Mouse (Mus musculus): Measurements from ENCODE around the gene Gsdma2. TPM values are rescaled to one million over a fixed set of nuclear protein-coding genes. Genes with fewer than 3 reads are reported as not detected.

Gsdma2 gene
- polyA plus RNA-seq, 1 experiment from 2014 or later = 0.17 TPM

DNA sequence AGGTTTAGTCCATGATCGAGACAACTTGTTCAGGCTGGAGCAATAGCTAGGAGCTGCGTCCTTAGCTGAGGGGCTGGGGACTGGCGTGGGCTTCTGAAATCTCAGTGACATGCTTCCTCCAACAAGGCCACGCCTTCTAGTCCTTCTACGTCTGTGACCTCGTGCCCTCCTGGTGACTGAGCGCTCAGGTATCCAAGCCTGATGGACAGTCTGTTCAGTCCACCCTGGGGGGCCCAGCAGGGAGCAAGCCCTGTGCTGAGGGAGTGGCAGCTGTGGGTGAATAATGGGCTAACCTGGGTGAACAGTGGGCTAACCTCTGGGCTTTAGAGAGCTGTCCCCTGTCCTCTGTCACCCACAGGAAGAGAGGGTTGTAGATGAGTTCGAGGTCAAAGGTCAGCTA lies 41.5 kb downstream of the Gsdma2 start:
- ATAC-seq (ENCODE audit: low FRiP score) = no peak
- H3K4me1 ChIP-seq (replicated peaks) = peaks cover 12% of the 10 kb centered on the region
- H3K27me3 ChIP-seq = no peaks in the 10 kb centered on the region
- no peak overlapping the region for H3K9ac ChIP-seq
- no peaks in the 10 kb centered on the region for H3K9me3 ChIP-seq
- no peak overlapping the region for H3K4me2 ChIP-seq
- H3K36me3 ChIP-seq = peaks cover 76% of the 10 kb centered on the region
- no peak overlapping the region for H3K27ac ChIP-seq
- 92% methylated on average over 8 of the region's 8 CpGs for whole genome bisulfite sequencing
- no peak overlapping the region for H3K4me3 ChIP-seq

- peaks cover 81% of the 10 kb centered on the region for H3K36me3 ChIP-seq
- WGBS = 84% methylated on average over 13 of the region's 13 CpGs
- no peak overlapping the region for H3K9ac ChIP-seq
- no peak for ATAC-seq (ENCODE audit: low FRiP score)
- no peak overlapping the region for H3K27ac ChIP-seq
- no peaks in the 10 kb centered on the region for H3K27me3 ChIP-seq
- no peak overlapping the region for H3K4me2 ChIP-seq
- no peak overlapping the region for H3K4me3 ChIP-seq
- H3K9me3 ChIP-seq = no peaks in the 10 kb centered on the region
- no peaks in the 10 kb centered on the region for H3K4me1 ChIP-seq (replicated peaks)
These were observed 46.6 kb downstream of the Gsdma2 start for GRCm38 (mm10) chr11:98693201-98693600.

DNA sequence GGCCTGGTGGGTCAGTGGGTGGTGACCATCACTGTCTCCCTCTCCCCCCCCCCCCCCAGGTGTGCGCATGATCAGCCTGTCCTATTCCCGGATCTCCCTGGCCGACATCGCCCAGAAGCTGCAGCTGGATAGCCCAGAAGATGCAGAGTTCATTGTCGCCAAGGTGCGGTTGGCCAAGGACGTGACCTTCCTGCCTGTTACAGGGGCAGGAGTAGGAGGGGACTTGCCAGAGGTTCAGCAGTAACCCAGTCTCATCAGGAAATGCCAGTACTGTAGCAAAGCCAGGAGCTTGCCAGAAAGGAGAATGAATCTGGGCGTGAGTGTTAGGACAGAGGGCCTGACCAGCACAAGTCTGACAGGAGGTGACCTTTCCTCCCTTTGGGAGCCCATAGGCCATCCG lies 47.2 kb downstream of the Gsdma2 start:
- Histone ChIP-seq H3K9me3 (no peaks in the 10 kb centered on the region), H3K27me3 (no peaks in the 10 kb centered on the region), H3K4me3 (no peak overlapping the region), H3K27ac (no peak overlapping the region), H3K9ac (no peak overlapping the region), H3K4me1 (replicated peaks) (no peaks in the 10 kb centered on the region), H3K4me2 (no peak overlapping the region), H3K36me3 (peaks cover 77% of the 10 kb centered on the region)
- no peak for ATAC-seq (ENCODE audit: low FRiP score)
- WGBS = 92% methylated on average over 8 of the region's 9 CpGs

- WGBS = 89% methylated on average over 9 of the region's 9 CpGs
These were observed 47.7 kb downstream of the Gsdma2 start for GRCm38 (mm10) chr11:98694301-98694700.

DNA sequence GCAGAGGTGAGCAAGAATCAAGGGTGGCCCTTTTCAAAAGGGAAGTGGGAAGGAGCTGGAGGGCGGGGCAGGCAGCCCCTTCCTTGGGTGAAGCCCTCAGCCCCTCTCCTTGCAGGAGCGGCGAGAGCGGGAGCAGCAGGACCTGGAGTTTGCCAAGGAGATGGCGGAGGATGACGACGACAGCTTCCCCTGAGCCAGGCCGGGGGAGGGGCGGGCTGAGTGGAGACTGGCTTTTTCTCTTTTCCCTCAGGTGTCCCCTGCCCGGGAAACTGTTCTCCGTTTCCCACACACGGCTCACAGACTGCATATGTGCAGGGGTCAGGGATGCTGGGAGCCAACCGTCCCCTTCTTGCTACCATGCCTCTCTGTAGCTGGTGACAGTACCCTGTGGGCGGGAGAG lies 48.8 kb downstream of the Gsdma2 start:
- 72% methylated on average over 14 of the region's 14 CpGs for WGBS
- Histone ChIP-seq H3K36me3 (peaks cover 63% of the 10 kb centered on the region), H3K4me3 (no peak overlapping the region), H3K9me3 (no peaks in the 10 kb centered on the region), H3K4me1 (replicated peaks) (no peaks in the 10 kb centered on the region), H3K27ac (no peak overlapping the region), H3K9ac (0 out of 2 replicates have a peak overlapping the region, but pooled peaks have one; percentile 1), H3K4me2 (no peak overlapping the region), H3K27me3 (no peaks in the 10 kb centered on the region)
- no peak for ATAC-seq (ENCODE audit: low FRiP score)

More at GRCm38 (mm10) chr11:98694301-98694700, 47.7 kb downstream of the Gsdma2 start:
- H3K27ac ChIP-seq = no peak overlapping the region
- H3K4me1 ChIP-seq (replicated peaks) = no peaks in the 10 kb centered on the region
- no peak overlapping the region for H3K9ac ChIP-seq
- no peak overlapping the region for H3K4me2 ChIP-seq
- H3K9me3 ChIP-seq = no peaks in the 10 kb centered on the region
- no peak for ATAC-seq (ENCODE audit: low FRiP score)
- H3K4me3 ChIP-seq = no peak overlapping the region
- H3K27me3 ChIP-seq = no peaks in the 10 kb centered on the region
- peaks cover 74% of the 10 kb centered on the region for H3K36me3 ChIP-seq

GRCm38 (mm10) chr11:98696454-98697216 lies 50.1 kb downstream of the Gsdma2 start:
- H3K9ac ChIP-seq = no peak overlapping the region
- peaks cover 51% of the 10 kb centered on the region for H3K36me3 ChIP-seq
- 89% methylated on average over 14 of the region's 14 CpGs for WGBS
- no peaks in the 10 kb centered on the region for H3K9me3 ChIP-seq
- no peak overlapping the region for H3K4me2 ChIP-seq
- 0 out of 2 replicates have a peak, but pooled peaks cover 7% of the 10 kb centered on the region for H3K27me3 ChIP-seq
- H3K27ac ChIP-seq = no peak overlapping the region
- H3K4me1 ChIP-seq (replicated peaks) = no peaks in the 10 kb centered on the region
- no peak overlapping the region for H3K4me3 ChIP-seq
- no peak for ATAC-seq (ENCODE audit: low FRiP score)

DNA sequence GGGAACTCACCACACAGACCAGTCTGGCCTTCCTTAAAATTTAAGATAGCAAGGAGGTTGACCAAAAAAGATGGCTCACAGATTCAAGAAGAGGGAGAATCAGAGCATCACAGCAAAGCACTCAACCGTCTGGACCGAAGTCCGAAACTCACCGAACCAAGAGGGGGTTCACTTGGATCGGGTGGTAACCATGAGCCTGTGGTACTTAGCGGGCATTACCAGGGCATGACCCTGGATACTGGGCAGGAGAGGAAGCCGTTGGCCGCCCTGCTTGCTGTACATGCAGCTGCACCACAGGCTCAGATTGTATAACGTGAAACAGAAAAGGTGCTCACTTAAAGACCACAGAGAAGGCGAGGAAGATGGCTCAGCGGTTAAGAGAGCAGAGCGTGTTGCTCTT lies 50.7 kb downstream of the Gsdma2 start:
- Histone ChIP-seq H3K27ac (no peak overlapping the region), H3K4me3 (no peak overlapping the region), H3K4me2 (no peak overlapping the region), H3K36me3 (peaks cover 45% of the 10 kb centered on the region), H3K27me3 (0 out of 2 replicates have a peak, but pooled peaks cover 8% of the 10 kb centered on the region), H3K9ac (no peak overlapping the region), H3K9me3 (no peaks in the 10 kb centered on the region), H3K4me1 (replicated peaks) (no peaks in the 10 kb centered on the region)
- no peak for ATAC-seq (ENCODE audit: low FRiP score)
- WGBS = 89% methylated on average over 12 of the region's 12 CpGs

DNA sequence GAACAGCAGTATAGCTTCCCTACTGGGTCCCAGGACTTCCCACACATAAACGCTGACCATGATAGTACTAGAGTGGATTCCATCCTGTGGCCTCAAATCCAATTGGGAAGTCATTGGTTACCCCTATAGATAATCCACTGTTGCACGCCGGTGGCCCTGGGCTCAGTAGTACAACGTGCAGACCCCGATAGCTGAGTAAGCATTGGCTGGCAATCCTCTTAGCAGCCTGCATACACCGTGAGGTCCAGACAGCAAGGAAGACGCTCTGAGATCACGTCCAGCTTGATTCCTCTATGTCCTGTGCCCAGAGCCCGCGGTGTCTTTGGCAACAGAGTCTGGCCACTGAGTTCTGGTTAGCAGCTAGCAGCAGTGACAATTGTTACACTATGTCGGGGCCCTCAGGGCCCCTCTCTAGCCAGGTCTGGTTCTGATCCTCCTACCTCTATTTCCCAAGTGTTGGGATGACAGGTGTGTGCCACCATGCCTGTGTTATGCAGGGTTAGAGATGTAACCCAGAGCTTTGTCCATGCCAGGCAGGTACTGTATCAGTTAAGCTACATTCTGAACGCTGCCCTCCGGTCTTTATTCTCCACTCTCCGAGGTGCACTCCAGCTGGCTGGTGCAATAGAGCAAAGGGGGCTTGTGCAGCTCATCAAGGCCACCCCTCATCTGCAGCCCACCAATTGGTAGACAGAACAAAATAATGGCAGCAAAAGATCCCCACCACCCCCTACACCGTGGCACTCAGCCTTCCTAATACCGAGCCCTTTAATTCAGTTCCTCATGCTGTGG lies 52.5 kb downstream of the Gsdma2 start:
- H3K27me3 ChIP-seq = 0 out of 2 replicates have a peak, but pooled peaks cover 8% of the 10 kb centered on the region
- no peak overlapping the region for H3K9ac ChIP-seq
- no peak overlapping the region for H3K4me3 ChIP-seq
- H3K27ac ChIP-seq = no peak overlapping the region
- 86% methylated on average over 16 of the region's 16 CpGs for WGBS
- H3K4me2 ChIP-seq = no peak overlapping the region
- no peaks in the 10 kb centered on the region; the same call in 1 of the 2 replicates for H3K4me1 ChIP-seq (replicated peaks)
- ATAC-seq (ENCODE audit: low FRiP score) = no peak
- H3K36me3 ChIP-seq = peaks cover 32% of the 10 kb centered on the region
- H3K9me3 ChIP-seq = no peaks in the 10 kb centered on the region

- no peak overlapping the region for H3K4me2 ChIP-seq
- peaks cover 32% of the 10 kb centered on the region for H3K36me3 ChIP-seq
- H3K27me3 ChIP-seq = 0 out of 2 replicates have a peak, but pooled peaks cover 8% of the 10 kb centered on the region
- H3K27ac ChIP-seq = no peak overlapping the region
- no peaks in the 10 kb centered on the region for H3K9me3 ChIP-seq
- 47% methylated on average over 4 of the region's 4 CpGs for WGBS
- H3K4me3 ChIP-seq = no peak overlapping the region
- no peak overlapping the region for H3K9ac ChIP-seq
- ATAC-seq (ENCODE audit: low FRiP score) = no peak
- H3K4me1 ChIP-seq (replicated peaks) = no peaks in the 10 kb centered on the region; the same call in 1 of the 2 replicates
These were observed 53.4 kb downstream of the Gsdma2 start for GRCm38 (mm10) chr11:98699911-98700310.

- Histone ChIP-seq H3K27ac (no peak within 1 kb of the TSS), H3K4me1 (replicated peaks) (no peaks in the 10 kb centered on the region; the same call in 1 of the 2 replicates), H3K36me3 (peaks cover 32% of the 10 kb centered on the region), H3K27me3 (0 out of 2 replicates have a peak, but pooled peaks cover 8% of the 10 kb centered on the region), H3K4me3 (no peak within 1 kb of the TSS), H3K9me3 (no peaks in the 10 kb centered on the region), H3K4me2 (no peak within 1 kb of the TSS), H3K9ac (0 out of 2 replicates have a peak within 1 kb of the TSS, but pooled peaks have one; percentile 31)
- 42% methylated on average over 10 of the region's 10 CpGs for WGBS
- ATAC-seq (ENCODE audit: low FRiP score) = no peak
These were observed 54.7 kb downstream of the Gsdma2 start, which contains the start of gene Csf3 for GRCm38 (mm10) chr11:98701213-98701670. TSS of gene Csf3 (plus strand) at chr11:98701263.

GRCm38 (mm10) chr11:98702323-98702722 lies 55.8 kb downstream of the Gsdma2 start:
- 76% methylated on average over 5 of the region's 5 CpGs for WGBS
- Histone ChIP-seq H3K27me3 (0 out of 2 replicates have a peak, but pooled peaks cover 8% of the 10 kb centered on the region), H3K27ac (no peak overlapping the region), H3K9me3 (no peaks in the 10 kb centered on the region), H3K36me3 (peaks cover 38% of the 10 kb centered on the region), H3K4me1 (replicated peaks) (no peaks in the 10 kb centered on the region; the same call in 1 of the 2 replicates), H3K9ac (no peak overlapping the region; the same call in 1 of the 2 replicates), H3K4me2 (no peak overlapping the region), H3K4me3 (no peak overlapping the region)
- no peak for ATAC-seq (ENCODE audit: low FRiP score)

- H3K9ac ChIP-seq = no peak overlapping the region
- 92% methylated on average over 10 of the region's 10 CpGs for WGBS
- peaks cover 4% of the 10 kb centered on the region; the same call in 1 of the 2 replicates for H3K4me1 ChIP-seq (replicated peaks)
- no peak for ATAC-seq (ENCODE audit: low FRiP score)
- H3K27ac ChIP-seq = no peak overlapping the region
- no peaks in the 10 kb centered on the region for H3K9me3 ChIP-seq
- H3K36me3 ChIP-seq = peaks cover 65% of the 10 kb centered on the region
- H3K4me2 ChIP-seq = no peak overlapping the region
- H3K27me3 ChIP-seq = 0 out of 2 replicates have a peak, but pooled peaks cover 8% of the 10 kb centered on the region
- H3K4me3 ChIP-seq = no peak overlapping the region
These were observed 58.5 kb downstream of the Gsdma2 start for GRCm38 (mm10) chr11:98705021-98705420.
